Mouse (Mus musculus) CH12.LX (cell line): Measurements from ENCODE around the gene Gpr55.

Source experiments
- CTCF ChIP-seq, 2 experiments: IDR thresholded peaks in 1 of 2; conservative IDR thresholded peaks in 1 of 2; 2 replicates each; pipeline ENCODE4 v1.5.1; 2011 to 2012; ENCODE audit warnings: low read depth in 2 of 2, low read length in 2 of 2, improper control_type of control experiment in 1 of 2, inconsistent platforms in 1 of 2, mild to moderate bottlenecking in 1 of 2, moderate library complexity in 1 of 2
- EP300 ChIP-seq: IDR thresholded peaks from 2 replicates; pipeline ENCODE4 v1.6.1; 2011; ENCODE audit warnings: low read length, improper control_type of control experiment
- HCFC1 ChIP-seq: IDR thresholded peaks from 2 replicates; pipeline ENCODE4 v1.6.1; 2012; ENCODE audit warnings: low read depth, mild to moderate bottlenecking, inconsistent platforms, low read length, improper control_type of control experiment
- KAT2A ChIP-seq: IDR thresholded peaks from 2 replicates; pipeline ENCODE4 v1.6.1; 2012; ENCODE audit warnings: low read length, improper control_type of control experiment, inconsistent platforms; ENCODE audit not compliant: insufficient replicate concordance
- MAFK ChIP-seq: IDR thresholded peaks from 2 replicates; pipeline ENCODE4 v1.6.1; 2011; ENCODE audit warnings: low read length, improper control_type of control experiment; ENCODE audit not compliant: insufficient replicate concordance
- MAX ChIP-seq: IDR thresholded peaks from 2 replicates; pipeline ENCODE4 v1.6.1; 2011; ENCODE audit warnings: low read length, improper control_type of control experiment
- NELFE ChIP-seq: IDR thresholded peaks from 2 replicates; pipeline ENCODE4 v1.6.1; 2011; ENCODE audit warnings: low read depth, low read length, improper control_type of control experiment
- NRF1 ChIP-seq: IDR thresholded peaks from 2 replicates; pipeline ENCODE4 v1.6.1; 2014; ENCODE audit warnings: low read depth, mild to moderate bottlenecking, inconsistent platforms, low read length, improper control_type of control experiment, moderate library complexity
- POLR2A ChIP-seq: IDR thresholded peaks from 2 replicates; pipeline ENCODE4 v1.6.1; 2011; ENCODE audit warnings: low read depth, mild to moderate bottlenecking, improper control_type of control experiment, low read length
- SMC3 ChIP-seq: IDR thresholded peaks from 2 replicates; pipeline ENCODE4 v1.6.1; 2011; ENCODE audit warnings: low read depth, low read length, improper control_type of control experiment
- TBP ChIP-seq: conservative IDR thresholded peaks from 2 replicates; pipeline ENCODE4 v1.6.1; 2011; ENCODE audit warnings: low read depth, low read length, improper control_type of control experiment
- TCF12 ChIP-seq: IDR thresholded peaks from 2 replicates; pipeline ENCODE4 v1.6.1; 2014; ENCODE audit warnings: low read depth, mild to moderate bottlenecking, inconsistent platforms, low read length, improper control_type of control experiment
- ZKSCAN1 ChIP-seq: IDR thresholded peaks from 2 replicates; pipeline ENCODE4 v1.6.1; 2012; ENCODE audit warnings: low read depth, inconsistent platforms, low read length, improper control_type of control experiment, borderline replicate concordance

GRCm38 (mm10) chr1:85915890-85916289 is 44.9 kb downstream of the Gpr55 start:
- TF ChIP-seq MAX (no peak), HCFC1 (no peak), SMC3 (no peak), NRF1 (no peak), TCF12 (no peak), CTCF (conservative IDR thresholded peaks at IDR 0.05 in 1 of 2, IDR thresholded peaks at IDR 0.05 in 1 of 2; ENCODE audit: low read depth in 2 of 2, low read length in 2 of 2) (no peak), TBP (no peak), POLR2A (no peak), NELFE (no peak), ZKSCAN1 (no peak), EP300 (no peak), KAT2A (no peak), MAFK (no peak)
